Comparison of ENCODE assay signal across 28 mouse cellular contexts in genomic region chr1:43108729-43109128, GRCm38 (mm10).
"Had no signal": no experiment of that assay in that cellular context is flagged by ENCODE, and none has a peak within 500 bp of the region (broad histone marks: within the 10 kb centered on the region; RNA-seq: fewer than 3 reads in every experiment).

No protein-coding gene starts in this region.

- H3K4me1 ChIP-seq: limb, embryonic 10.5 days; limb, embryonic 12.5 days; limb, embryonic 13.5 days; limb, embryonic 15.5 days; liver, embryonic 15.5 days; lung, embryonic 15.5 days; midbrain, embryonic 10.5 days; midbrain, embryonic 12.5 days; midbrain, embryonic 13.5 days; midbrain, embryonic 15.5 days; neural tube, embryonic 12.5 days had no signal

- H3K4me3 ChIP-seq: left cerebral cortex, adult 2 months; limb, embryonic 10.5 days; limb, embryonic 12.5 days; limb, embryonic 13.5 days; limb, embryonic 15.5 days; liver, embryonic 12.5 days; liver, embryonic 13.5 days; liver, embryonic 15.5 days; lung, embryonic 15.5 days; megakaryocyte, embryonic 14.5 days; midbrain, embryonic 10.5 days; midbrain, embryonic 12.5 days; midbrain, embryonic 13.5 days; midbrain, embryonic 15.5 days; myocyte; neural tube, embryonic 12.5 days had no signal

- H3K4me2 ChIP-seq: limb, embryonic 12.5 days; limb, embryonic 13.5 days; limb, embryonic 15.5 days; liver, embryonic 11.5 days; liver, embryonic 12.5 days; liver, embryonic 13.5 days; liver, embryonic 15.5 days; lung, embryonic 14.5 days; lung, embryonic 15.5 days; midbrain, embryonic 11.5 days; midbrain, embryonic 12.5 days; midbrain, embryonic 13.5 days; midbrain, embryonic 15.5 days; neural tube, embryonic 12.5 days had no signal

- H3K27me3 ChIP-seq: limb, embryonic 12.5 days; limb, embryonic 13.5 days; limb, embryonic 15.5 days; liver, embryonic 12.5 days; liver, embryonic 13.5 days; liver, embryonic 15.5 days; lung, embryonic 15.5 days; megakaryocyte, embryonic 14.5 days; midbrain, embryonic 12.5 days; midbrain, embryonic 13.5 days; midbrain, embryonic 15.5 days; neural tube, embryonic 12.5 days had no signal

- DNase-seq: left cerebral cortex, postnatal 4 days; liver; liver, embryonic 13.5 days; liver, postnatal 0 days; lung, embryonic 14.5 days; lung, postnatal 14 days; lung, postnatal 4 days; midbrain, embryonic 14.5 days had no signal

- H3K9me3 ChIP-seq: limb, embryonic 10.5 days; limb, embryonic 12.5 days; limb, embryonic 15.5 days; liver, embryonic 12.5 days; liver, embryonic 13.5 days; liver, embryonic 15.5 days; lung, embryonic 15.5 days; megakaryocyte, embryonic 14.5 days; midbrain, embryonic 13.5 days; midbrain, embryonic 15.5 days; neural tube, embryonic 12.5 days had no signal

- H3K27ac ChIP-seq: left cerebral cortex, adult 2 months; limb, embryonic 10.5 days; limb, embryonic 12.5 days; limb, embryonic 13.5 days; limb, embryonic 15.5 days; liver, embryonic 12.5 days; liver, embryonic 13.5 days; liver, embryonic 14.5 days; liver, embryonic 15.5 days; lung, embryonic 15.5 days; macrophage; midbrain, embryonic 10.5 days; midbrain, embryonic 12.5 days; midbrain, embryonic 13.5 days; midbrain, embryonic 15.5 days; neural tube, embryonic 12.5 days had no signal

- H3K9ac ChIP-seq: limb, embryonic 12.5 days; limb, embryonic 13.5 days; limb, embryonic 15.5 days; liver, embryonic 12.5 days; liver, embryonic 13.5 days; liver, embryonic 14.5 days; liver, embryonic 15.5 days; liver, postnatal 0 days; lung, embryonic 14.5 days; lung, embryonic 15.5 days; midbrain, embryonic 12.5 days; midbrain, embryonic 13.5 days; midbrain, embryonic 15.5 days; neural tube, embryonic 12.5 days had no signal

- ATAC-seq: liver, embryonic 12.5 days; liver, postnatal 0 days; midbrain, embryonic 13.5 days; midbrain, embryonic 15.5 days; midbrain, embryonic 16.5 days had no signal
